Mouse (Mus musculus): Measurements from ENCODE around the gene Dars. TPM values are rescaled to one million over a fixed set of nuclear protein-coding genes. Genes with fewer than 3 reads are reported as not detected.

Gene Dars
- polyA plus RNA-seq, 1 experiment from 2014 or later: 58.1 TPM

DNA sequence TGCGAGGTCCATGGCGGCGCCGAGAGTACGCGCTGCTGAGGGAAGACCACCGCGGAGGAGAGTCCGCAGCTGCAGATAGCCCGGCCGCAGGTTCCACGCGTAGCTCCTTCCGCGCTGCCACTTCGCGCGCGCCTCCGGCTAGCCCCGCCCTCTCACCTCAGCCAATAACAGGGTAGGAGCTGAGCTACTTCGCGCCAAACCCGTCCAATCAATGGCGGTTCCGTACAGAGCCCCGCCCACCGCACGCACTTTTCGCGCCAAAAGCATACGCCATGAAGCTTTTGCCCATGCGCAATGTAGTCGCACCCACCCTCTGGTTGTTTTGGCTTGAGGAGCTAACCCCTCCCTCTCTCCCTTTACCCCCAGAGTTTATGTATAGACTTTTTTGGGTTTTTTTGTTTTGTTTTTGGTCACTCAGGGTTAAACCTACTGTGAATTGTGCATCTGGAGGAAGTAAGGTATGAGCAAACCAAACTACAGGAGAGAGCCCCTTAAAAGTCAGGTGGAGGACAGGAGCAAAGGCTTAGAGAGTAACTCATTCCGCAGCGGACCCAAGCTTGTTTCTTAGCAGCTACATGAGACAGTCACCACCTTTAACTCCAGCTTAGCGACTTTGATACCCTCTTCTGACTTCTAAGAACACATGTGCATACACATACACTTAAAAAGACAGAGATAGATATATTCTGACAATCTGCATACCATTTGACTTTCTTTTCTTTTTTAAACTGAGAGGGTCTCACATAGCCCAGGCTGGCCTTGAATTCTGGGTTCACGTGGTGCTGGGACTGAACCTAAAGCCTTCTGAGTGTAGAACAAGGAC, 57.4 kb downstream of the Dars start, which contains the start of gene Mcm6:
TSS of gene Mcm6 (minus strand) at position 111 of the 823 bp plus-strand sequence.
- peaks cover 53% of the 10 kb centered on the region for H3K36me3 ChIP-seq (ENCODE audit: control insufficient read depth, insufficient read depth, low read length)
- H3K4me3 ChIP-seq (ENCODE audit: control insufficient read depth in 1 of 2, insufficient read depth in 1 of 2, low read depth in 1 of 2, low read length in 2 of 2): peak within 1 kb of the TSS; percentile 70 to 78
- peak; percentile 98 for ATAC-seq (ENCODE audit: insufficient number of reproducible peaks, insufficient read depth, low FRiP score, low read depth)
- no peaks in the 10 kb centered on the region for H3K27me3 ChIP-seq (ENCODE audit: control insufficient read depth, insufficient read depth, low read length)
- H3K9me3 ChIP-seq (ENCODE audit: control insufficient read depth, low read length): no peaks in the 10 kb centered on the region
- peak within 1 kb of the TSS; percentile 85 for H3K9ac ChIP-seq (ENCODE audit: low read length)
- WGBS: 3% methylated on average over 36 of the region's 38 CpGs
- peak within 1 kb of the TSS; percentile 68 for H3K4me2 ChIP-seq (ENCODE audit: low read length)
- peak within 1 kb of the TSS; percentile 94 for H3K27ac ChIP-seq (replicated peaks in 1 of 2; ENCODE audit: control insufficient read depth in 1 of 2, insufficient read depth in 1 of 2, low read depth in 2 of 2, low read length in 2 of 2)
- peaks cover 2 to 30% of the 10 kb centered on the region in 2 experiments; a peak in 2 of 4 replicates for H3K4me1 ChIP-seq (ENCODE audit: control insufficient read depth in 2 of 2, insufficient read depth in 2 of 2, low read length in 2 of 2)

DNA sequence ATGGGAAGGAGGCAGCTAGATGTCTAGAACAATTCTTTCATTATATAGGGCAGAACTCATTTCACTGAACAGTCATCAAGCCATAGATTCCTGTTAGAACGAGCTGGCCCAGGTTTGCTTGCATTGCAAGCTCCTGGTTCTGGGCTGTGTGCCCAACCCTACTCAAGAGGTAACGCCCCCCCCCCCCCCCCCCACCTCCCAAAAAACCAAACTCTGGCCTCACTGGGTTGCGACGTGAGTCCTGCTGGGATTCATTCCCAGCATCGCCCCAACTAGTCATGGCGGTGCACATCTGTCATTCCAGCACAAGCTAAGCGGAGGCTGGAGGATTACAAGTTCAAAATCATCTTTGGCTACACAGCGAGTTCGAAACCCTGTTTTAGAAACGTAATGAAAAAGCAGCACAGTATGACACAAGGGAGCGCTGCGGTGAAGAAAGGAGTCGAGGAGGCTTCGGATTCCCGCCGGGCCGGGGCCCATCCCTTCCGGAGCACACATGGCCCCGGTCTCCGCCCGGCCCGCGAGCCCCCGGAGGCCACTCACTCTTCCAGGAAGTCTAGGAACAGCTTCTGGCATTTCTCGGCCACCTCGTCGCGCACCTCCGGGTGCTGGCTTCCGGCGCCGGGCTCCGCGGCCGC, 58.1 kb downstream of the Dars start:
- peak; percentile 76 for ATAC-seq (ENCODE audit: insufficient number of reproducible peaks, insufficient read depth, low FRiP score, low read depth)
- Histone ChIP-seq H3K4me1 (ENCODE audit: control insufficient read depth in 2 of 2, insufficient read depth in 2 of 2, low read length in 2 of 2) (peaks cover 2 to 30% of the 10 kb centered on the region in 2 experiments; a peak in 2 of 4 replicates), H3K9ac (ENCODE audit: low read length) (peak overlapping the region; percentile 85), H3K4me3 (ENCODE audit: control insufficient read depth in 1 of 2, insufficient read depth in 1 of 2, low read depth in 1 of 2, low read length in 2 of 2) (peak overlapping the region; percentile 70 to 78), H3K4me2 (ENCODE audit: low read length) (peak overlapping the region; percentile 68), H3K36me3 (ENCODE audit: control insufficient read depth, insufficient read depth, low read length) (peaks cover 52% of the 10 kb centered on the region), H3K27ac (replicated peaks in 1 of 2; ENCODE audit: control insufficient read depth in 1 of 2, insufficient read depth in 1 of 2, low read depth in 2 of 2, low read length in 2 of 2) (peak overlapping the region; percentile 94), H3K27me3 (ENCODE audit: control insufficient read depth, insufficient read depth, low read length) (no peaks in the 10 kb centered on the region), H3K9me3 (ENCODE audit: control insufficient read depth, low read length) (no peaks in the 10 kb centered on the region)
- WGBS: under 1% methylated on average over 35 of the region's 35 CpGs

DNA sequence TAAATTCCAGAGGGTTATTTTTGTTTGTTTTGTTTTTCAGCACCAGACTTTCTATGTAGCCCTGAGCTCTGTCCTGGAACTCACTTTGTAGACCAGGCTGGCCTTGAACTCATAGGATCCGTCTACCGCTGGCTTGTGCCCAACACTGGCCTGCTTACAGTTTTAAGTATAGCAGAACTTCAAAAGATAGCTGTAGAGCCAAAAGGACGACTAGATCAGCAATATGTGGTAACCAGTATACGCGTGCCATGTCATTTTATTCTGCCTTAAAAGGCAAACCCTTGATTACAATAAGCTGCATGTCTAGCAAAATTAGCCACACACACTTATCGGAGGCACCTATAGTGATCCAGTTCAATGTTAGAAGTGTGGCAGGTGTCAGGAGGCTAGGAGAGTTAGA, 58.9 kb downstream of the Dars start:
- WGBS: 57% methylated on average over 6 of the region's 6 CpGs
- peak overlapping the region in 1 of 2 experiments; percentile 21; a peak in 1 of 4 replicates for H3K27ac ChIP-seq (replicated peaks in 1 of 2; ENCODE audit: control insufficient read depth in 1 of 2, insufficient read depth in 1 of 2, low read depth in 2 of 2, low read length in 2 of 2)

DNA sequence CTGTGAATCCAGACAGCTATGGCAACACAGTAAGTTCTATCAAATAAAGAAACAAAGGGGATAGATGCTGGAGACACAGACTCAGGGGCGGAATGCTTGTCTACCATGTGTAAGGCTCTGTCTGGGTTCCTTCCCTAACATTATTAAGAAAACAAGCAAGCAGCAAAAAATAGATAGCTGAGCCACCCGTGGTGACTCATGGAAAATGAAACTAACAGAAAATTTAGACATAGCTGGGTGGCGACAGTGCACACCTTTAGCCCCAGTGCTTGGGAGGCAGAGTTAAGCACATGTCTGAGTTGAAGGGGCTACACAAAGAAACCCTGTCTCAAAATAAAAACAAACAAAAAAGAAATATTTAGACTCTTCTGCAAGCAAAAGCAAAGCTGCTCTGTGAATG, 59.7 kb downstream of the Dars start:
- Histone ChIP-seq H3K27me3 (ENCODE audit: control insufficient read depth, insufficient read depth, low read length) (no peaks in the 10 kb centered on the region), H3K36me3 (ENCODE audit: control insufficient read depth, insufficient read depth, low read length) (peaks cover 55% of the 10 kb centered on the region), H3K9ac (ENCODE audit: low read length) (peak overlapping the region; percentile 85), H3K4me2 (ENCODE audit: low read length) (peak overlapping the region; percentile 68), H3K9me3 (ENCODE audit: control insufficient read depth, low read length) (no peaks in the 10 kb centered on the region), H3K27ac (replicated peaks in 1 of 2; ENCODE audit: control insufficient read depth in 1 of 2, insufficient read depth in 1 of 2, low read depth in 2 of 2, low read length in 2 of 2) (no peak overlapping the region), H3K4me1 (ENCODE audit: control insufficient read depth in 2 of 2, insufficient read depth in 2 of 2, low read length in 2 of 2) (peaks cover 2 to 30% of the 10 kb centered on the region in 2 experiments; a peak in 2 of 4 replicates), H3K4me3 (ENCODE audit: control insufficient read depth in 1 of 2, insufficient read depth in 1 of 2, low read depth in 1 of 2, low read length in 2 of 2) (peak overlapping the region in 1 of 2 experiments; percentile 70; a peak in 2 of 4 replicates)
- no peak for ATAC-seq (ENCODE audit: insufficient number of reproducible peaks, insufficient read depth, low FRiP score, low read depth)
- WGBS: 55% methylated on average over 3 of the region's 3 CpGs

More for the DNA sequence above, 58.9 kb downstream of the Dars start:
- Histone ChIP-seq H3K36me3 (ENCODE audit: control insufficient read depth, insufficient read depth, low read length) (peaks cover 55% of the 10 kb centered on the region), H3K4me2 (ENCODE audit: low read length) (peak overlapping the region; percentile 68), H3K9me3 (ENCODE audit: control insufficient read depth, low read length) (no peaks in the 10 kb centered on the region), H3K4me3 (ENCODE audit: control insufficient read depth in 1 of 2, insufficient read depth in 1 of 2, low read depth in 1 of 2, low read length in 2 of 2) (peak overlapping the region; percentile 2 to 70; a peak in 3 of 4 replicates), H3K27me3 (ENCODE audit: control insufficient read depth, insufficient read depth, low read length) (no peaks in the 10 kb centered on the region), H3K9ac (ENCODE audit: low read length) (peak overlapping the region; percentile 85), H3K4me1 (ENCODE audit: control insufficient read depth in 2 of 2, insufficient read depth in 2 of 2, low read length in 2 of 2) (peaks cover 2 to 30% of the 10 kb centered on the region in 2 experiments; a peak in 2 of 4 replicates)
- ATAC-seq (ENCODE audit: insufficient number of reproducible peaks, insufficient read depth, low FRiP score, low read depth): no peak

DNA sequence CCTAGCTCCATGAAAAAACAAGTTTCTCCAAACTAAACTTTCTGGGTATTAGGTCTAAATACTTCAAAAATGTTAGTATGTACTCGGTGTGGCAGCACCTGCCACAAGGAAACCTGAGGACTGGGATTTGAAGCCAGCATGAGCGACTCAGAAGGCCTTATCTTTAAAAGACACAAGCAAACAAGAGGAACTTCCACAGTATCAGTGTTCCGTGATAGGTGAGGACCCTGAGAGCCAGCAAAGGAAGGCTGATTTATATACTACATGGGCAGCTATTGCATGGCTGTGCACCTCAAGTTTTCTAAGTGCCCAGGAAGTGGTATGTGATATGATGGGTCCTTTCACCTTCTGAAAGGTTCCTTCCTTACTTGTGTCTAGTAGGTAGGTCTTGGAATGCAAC, 64.1 kb downstream of the Dars start:
- Histone ChIP-seq H3K4me2 (ENCODE audit: low read length) (no peak overlapping the region), H3K9me3 (ENCODE audit: control insufficient read depth, low read length) (no peaks in the 10 kb centered on the region), H3K27ac (replicated peaks in 1 of 2; ENCODE audit: control insufficient read depth in 1 of 2, insufficient read depth in 1 of 2, low read depth in 2 of 2, low read length in 2 of 2) (no peak overlapping the region), H3K9ac (ENCODE audit: low read length) (no peak overlapping the region), H3K4me3 (ENCODE audit: control insufficient read depth in 1 of 2, insufficient read depth in 1 of 2, low read depth in 1 of 2, low read length in 2 of 2) (no peak overlapping the region), H3K27me3 (ENCODE audit: control insufficient read depth, insufficient read depth, low read length) (no peaks in the 10 kb centered on the region), H3K36me3 (ENCODE audit: control insufficient read depth, insufficient read depth, low read length) (peaks cover 84% of the 10 kb centered on the region), H3K4me1 (ENCODE audit: control insufficient read depth in 2 of 2, insufficient read depth in 2 of 2, low read length in 2 of 2) (peaks cover 2 to 13% of the 10 kb centered on the region in 2 experiments; a peak in 2 of 4 replicates)
- 70% methylated on average over 3 of the region's 3 CpGs for WGBS
- no peak for ATAC-seq (ENCODE audit: insufficient number of reproducible peaks, insufficient read depth, low FRiP score, low read depth)

DNA sequence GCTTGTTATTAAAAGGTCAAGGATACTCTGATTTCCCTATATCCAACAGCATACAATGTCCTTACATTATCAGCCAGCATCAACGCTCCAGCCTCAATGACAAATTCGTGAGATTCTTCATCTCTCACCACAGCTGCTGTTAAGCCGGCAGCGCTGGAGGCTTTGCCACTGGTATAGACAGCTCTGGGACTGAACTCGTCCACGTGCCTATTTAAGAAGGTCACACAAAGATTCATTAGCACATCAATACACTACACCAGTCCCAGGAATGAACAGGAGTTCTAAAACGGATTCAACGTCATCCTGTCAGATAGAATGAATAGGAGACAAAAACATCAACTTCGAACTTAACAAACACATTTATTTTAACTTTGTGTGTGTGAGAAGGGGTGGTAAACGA, 72.9 kb downstream of the Dars start:
- no peak overlapping the region for H3K4me3 ChIP-seq (ENCODE audit: control insufficient read depth in 1 of 2, insufficient read depth in 1 of 2, low read depth in 1 of 2, low read length in 2 of 2)
- ATAC-seq (ENCODE audit: insufficient number of reproducible peaks, insufficient read depth, low FRiP score, low read depth): no peak
- H3K9me3 ChIP-seq (ENCODE audit: control insufficient read depth, low read length): no peaks in the 10 kb centered on the region
- H3K36me3 ChIP-seq (ENCODE audit: control insufficient read depth, insufficient read depth, low read length): peaks cover 95% of the 10 kb centered on the region
- no peak overlapping the region for H3K4me2 ChIP-seq (ENCODE audit: low read length)
- H3K27ac ChIP-seq (replicated peaks in 1 of 2; ENCODE audit: control insufficient read depth in 1 of 2, insufficient read depth in 1 of 2, low read depth in 2 of 2, low read length in 2 of 2): no peak overlapping the region
- WGBS: 87% methylated on average over 10 of the region's 10 CpGs
- no peaks in the 10 kb centered on the region for H3K27me3 ChIP-seq (ENCODE audit: control insufficient read depth, insufficient read depth, low read length)
- H3K9ac ChIP-seq (ENCODE audit: low read length): no peak overlapping the region
- H3K4me1 ChIP-seq (ENCODE audit: control insufficient read depth in 2 of 2, insufficient read depth in 2 of 2, low read length in 2 of 2): no peaks in the 10 kb centered on the region

DNA sequence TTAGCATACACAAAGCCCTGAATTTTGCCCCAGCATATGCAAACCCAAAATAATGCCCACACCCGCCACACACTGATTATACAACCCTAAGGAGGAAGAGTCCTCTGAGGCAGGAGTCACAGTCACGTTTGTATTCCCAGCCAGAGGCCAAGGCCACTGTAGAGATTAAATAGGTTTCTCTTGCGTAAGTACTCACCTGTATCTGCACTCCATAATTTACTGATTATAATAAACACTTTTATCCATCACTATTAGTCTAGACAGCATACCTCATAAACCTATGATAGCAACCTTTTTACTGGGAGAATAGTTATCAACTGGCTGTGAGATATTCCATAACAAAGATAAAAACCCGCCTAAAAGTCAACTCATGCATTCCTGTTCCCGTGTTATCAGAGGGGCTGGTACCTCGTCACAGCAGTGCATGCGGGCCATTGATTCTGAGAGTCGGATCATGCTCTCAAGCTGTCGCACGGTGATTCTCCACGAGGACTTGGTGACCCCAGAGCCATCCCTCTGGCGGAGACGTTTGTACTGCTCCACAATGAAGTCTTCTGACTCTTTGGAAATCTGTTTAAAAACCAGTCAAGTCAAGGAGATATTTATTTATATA, 79.4 kb downstream of the Dars start:
- H3K9ac ChIP-seq (ENCODE audit: low read length): no peak overlapping the region
- H3K27me3 ChIP-seq (ENCODE audit: control insufficient read depth, insufficient read depth, low read length): no peaks in the 10 kb centered on the region
- peaks cover 94% of the 10 kb centered on the region for H3K36me3 ChIP-seq (ENCODE audit: control insufficient read depth, insufficient read depth, low read length)
- H3K4me2 ChIP-seq (ENCODE audit: low read length): no peak overlapping the region
- no peak overlapping the region for H3K4me3 ChIP-seq (ENCODE audit: control insufficient read depth in 1 of 2, insufficient read depth in 1 of 2, low read depth in 1 of 2, low read length in 2 of 2)
- H3K4me1 ChIP-seq (ENCODE audit: control insufficient read depth in 2 of 2, insufficient read depth in 2 of 2, low read length in 2 of 2): no peaks in the 10 kb centered on the region
- ATAC-seq (ENCODE audit: insufficient number of reproducible peaks, insufficient read depth, low FRiP score, low read depth): no peak
- H3K9me3 ChIP-seq (ENCODE audit: control insufficient read depth, low read length): no peaks in the 10 kb centered on the region
- 73% methylated on average over 13 of the region's 13 CpGs for WGBS
- H3K27ac ChIP-seq (replicated peaks in 1 of 2; ENCODE audit: control insufficient read depth in 1 of 2, insufficient read depth in 1 of 2, low read depth in 2 of 2, low read length in 2 of 2): no peak overlapping the region

All from heart, embryonic 14.5 days (tissue).